Mouse (Mus musculus) hindbrain, embryonic 10.5 days (tissue): ENCODE results near the gene Cd300ld5. TPM values are rescaled to one million over a fixed set of nuclear protein-coding genes. Genes with fewer than 3 reads are reported as not detected.
"Not testable (repeated sequence)": the region's sequence is repeated elsewhere in the genome, so short reads cannot be mapped to it uniquely, and the experiment has no call there.

Source experiments
- DNase-seq: peaks from one replicate; pipeline ENCODE4 v3.0.0-alpha.2; 2017; ENCODE audit warnings: low spot score
- H3K27ac ChIP-seq: fragments of 300-500 bp; sonication (generic); 2 replicates; pipeline ENCODE4 v1.5.1; 2016; ENCODE audit warnings: mild to moderate bottlenecking, moderate library complexity
- H3K27me3 ChIP-seq: fragments of 300-500 bp; sonication (generic); 2 replicates; pipeline ENCODE4 v1.6.1; 2016; ENCODE audit warnings: mild to moderate bottlenecking; ENCODE audit not compliant: poor library complexity, insufficient read depth, severe bottlenecking
- H3K36me3 ChIP-seq: fragments of 300-500 bp; sonication (generic); 2 replicates; pipeline ENCODE4 v1.6.1; 2016; ENCODE audit warnings: mild to moderate bottlenecking, moderate library complexity
- H3K4me1 ChIP-seq: fragments of 300-500 bp; sonication (generic); replicated peaks from 2 replicates; pipeline ENCODE4 v1.6.1; 2016; ENCODE audit warnings: mild to moderate bottlenecking
- H3K4me3 ChIP-seq: fragments of 300-500 bp; sonication (generic); 2 replicates; pipeline ENCODE4 v1.5.1; 2016; ENCODE audit warnings: mild to moderate bottlenecking, moderate library complexity
- H3K9me3 ChIP-seq: fragments of 300-500 bp; sonication (generic); 2 replicates; pipeline ENCODE4 v1.6.1; 2016; ENCODE audit warnings: mild to moderate bottlenecking, moderate library complexity
- WGBS: fragments of 180-500 bp; shearing (Covaris S2); methylation state at CpG from one replicate; pipeline ENCODE4 v1.1.7; 2016; 5-methylcytosine and 5-hydroxymethylcytosine counted together
- polyA plus RNA-seq: library from polyadenylated mRNA; unstranded; fragments of >200 nt; fragmentation: Nextera tagmentation; extraction: Ambion mirVana; gene quantifications from 2 replicates; pipeline ENCODE4 v1.2.1, GENCODE M21; 2016

The Cd300ld5 gene
- polyA plus RNA-seq = not detected in 2 replicates

- H3K4me3 ChIP-seq, H3K27me3 ChIP-seq, H3K36me3 ChIP-seq, H3K4me1 ChIP-seq, H3K27ac ChIP-seq, H3K9me3 ChIP-seq, DNase-seq: not testable (repeated sequence)
- no CpG with 5 or more reads among the region's 6 CpGs for WGBS
Observed at GRCm38 (mm10) chr11:115037669-115038068, at the start of gene Cd300ld5. Cd300ld5 (minus strand) TSS chr11:115037769.

- no peaks in the 10 kb centered on the region for H3K36me3 ChIP-seq
- H3K27ac ChIP-seq = no peak overlapping the region
- H3K4me3 ChIP-seq = no peak overlapping the region
- DNase-seq = no peak
- H3K4me1 ChIP-seq = peaks cover 27% of the 10 kb centered on the region
- 66% methylated on average over 7 of the region's 7 CpGs for WGBS
- H3K27me3 ChIP-seq = peaks cover 43% of the 10 kb centered on the region
- H3K9me3 ChIP-seq = no peaks in the 10 kb centered on the region
Observed at GRCm38 (mm10) chr11:115086213-115086612, 48.6 kb upstream of the Cd300ld5 start.

- WGBS = 54% methylated on average over 8 of the region's 8 CpGs
- no peaks in the 10 kb centered on the region for H3K9me3 ChIP-seq
- no peaks in the 10 kb centered on the region for H3K36me3 ChIP-seq
- no peak for DNase-seq
- no peak overlapping the region for H3K27ac ChIP-seq
- H3K4me3 ChIP-seq = no peak overlapping the region
- peaks cover 31% of the 10 kb centered on the region for H3K27me3 ChIP-seq
- H3K4me1 ChIP-seq = peaks cover 26% of the 10 kb centered on the region
Observed at GRCm38 (mm10) chr11:115085064-115085463, 47.5 kb upstream of the Cd300ld5 start.

- Histone ChIP-seq H3K27ac (no peak overlapping the region), H3K27me3 (peaks cover 30% of the 10 kb centered on the region), H3K4me3 (0 out of 2 replicates have a peak overlapping the region, but pooled peaks have one; percentile 3), H3K4me1 (peaks cover 26% of the 10 kb centered on the region), H3K9me3 (no peaks in the 10 kb centered on the region), H3K36me3 (no peaks in the 10 kb centered on the region)
- no peak for DNase-seq
- 33% methylated on average over 12 of the region's 12 CpGs for WGBS
Observed at GRCm38 (mm10) chr11:115084595-115084994, 47.0 kb upstream of the Cd300ld5 start.

GRCm38 (mm10) chr11:115083376-115084139, 46.0 kb upstream of the Cd300ld5 start:
- peak; percentile 75 for DNase-seq
- Histone ChIP-seq H3K36me3 (no peaks in the 10 kb centered on the region), H3K9me3 (no peaks in the 10 kb centered on the region), H3K27me3 (peaks cover 27% of the 10 kb centered on the region), H3K4me3 (no peak overlapping the region), H3K27ac (0 out of 2 replicates have a peak overlapping the region, but pooled peaks have one; percentile 19), H3K4me1 (peaks cover 22% of the 10 kb centered on the region)
- 50% methylated on average over 18 of the region's 18 CpGs for WGBS

GRCm38 (mm10) chr11:115082196-115082595, 44.6 kb upstream of the Cd300ld5 start:
- no peaks in the 10 kb centered on the region for H3K9me3 ChIP-seq
- no peak for DNase-seq
- no peak overlapping the region for H3K4me3 ChIP-seq
- H3K27me3 ChIP-seq = peaks cover 27% of the 10 kb centered on the region
- no peaks in the 10 kb centered on the region for H3K36me3 ChIP-seq
- 78% methylated on average over 6 of the region's 6 CpGs for WGBS
- H3K4me1 ChIP-seq = peaks cover 22% of the 10 kb centered on the region
- H3K27ac ChIP-seq = no peak overlapping the region

- Histone ChIP-seq H3K27me3 (peaks cover 33% of the 10 kb centered on the region), H3K4me3 (no peak overlapping the region), H3K36me3 (no peaks in the 10 kb centered on the region), H3K27ac (no peak overlapping the region), H3K4me1 (peaks cover 22% of the 10 kb centered on the region), H3K9me3 (no peaks in the 10 kb centered on the region)
- WGBS = 72% methylated on average over 3 of the region's 3 CpGs
- no peak for DNase-seq
Observed at GRCm38 (mm10) chr11:115081373-115081772, 43.8 kb upstream of the Cd300ld5 start.

- 37% methylated on average over 13 of the region's 13 CpGs for WGBS
- H3K36me3 ChIP-seq = no peaks in the 10 kb centered on the region
- peak; percentile 47 for DNase-seq
Observed at GRCm38 (mm10) chr11:115080886-115081285, 43.3 kb upstream of the Cd300ld5 start.

GRCm38 (mm10) chr11:115078680-115079079, 41.1 kb upstream of the Cd300ld5 start:
- Histone ChIP-seq H3K4me3 (no peak overlapping the region), H3K9me3 (no peaks in the 10 kb centered on the region), H3K27ac (no peak overlapping the region), H3K27me3 (peaks cover 41% of the 10 kb centered on the region), H3K4me1 (peaks cover 8% of the 10 kb centered on the region), H3K36me3 (no peaks in the 10 kb centered on the region)
- DNase-seq = no peak
- 87% methylated on average over 5 of the region's 5 CpGs for WGBS

More at GRCm38 (mm10) chr11:115080886-115081285, 43.3 kb upstream of the Cd300ld5 start:
- Histone ChIP-seq H3K27me3 (peaks cover 38% of the 10 kb centered on the region), H3K9me3 (no peaks in the 10 kb centered on the region), H3K27ac (0 out of 2 replicates have a peak overlapping the region, but pooled peaks have one; percentile 16), H3K4me3 (no peak overlapping the region), H3K4me1 (peaks cover 22% of the 10 kb centered on the region)

- Histone ChIP-seq H3K9me3 (no peaks in the 10 kb centered on the region), H3K27ac (no peak overlapping the region), H3K4me3 (no peak overlapping the region), H3K36me3 (no peaks in the 10 kb centered on the region), H3K4me1 (peaks cover 15% of the 10 kb centered on the region), H3K27me3 (peaks cover 48% of the 10 kb centered on the region)
- no peak for DNase-seq
- 95% methylated on average over 1 of the region's 1 CpGs for WGBS
Observed at GRCm38 (mm10) chr11:115077436-115077835, 39.9 kb upstream of the Cd300ld5 start.

GRCm38 (mm10) chr11:115075859-115076258, 38.3 kb upstream of the Cd300ld5 start:
- DNase-seq = no peak
- Histone ChIP-seq H3K36me3 (no peaks in the 10 kb centered on the region), H3K27me3 (peaks cover 46% of the 10 kb centered on the region), H3K9me3 (no peaks in the 10 kb centered on the region), H3K4me1 (peaks cover 30% of the 10 kb centered on the region), H3K27ac (no peak overlapping the region), H3K4me3 (no peak overlapping the region)
- WGBS = 76% methylated on average over 5 of the region's 5 CpGs

- H3K27ac ChIP-seq = no peak overlapping the region
- no peaks in the 10 kb centered on the region for H3K9me3 ChIP-seq
- H3K27me3 ChIP-seq = peaks cover 51% of the 10 kb centered on the region
- no peak for DNase-seq
- H3K36me3 ChIP-seq = no peaks in the 10 kb centered on the region
- WGBS = 83% methylated on average over 7 of the region's 7 CpGs
- H3K4me3 ChIP-seq = no peak overlapping the region
- H3K4me1 ChIP-seq = peaks cover 35% of the 10 kb centered on the region
Observed at GRCm38 (mm10) chr11:115075407-115075806, 37.8 kb upstream of the Cd300ld5 start.

- H3K27me3 ChIP-seq = peaks cover 75% of the 10 kb centered on the region
- H3K9me3 ChIP-seq = no peaks in the 10 kb centered on the region
- H3K4me3 ChIP-seq = no peak overlapping the region
- H3K27ac ChIP-seq = no peak overlapping the region
- H3K4me1 ChIP-seq = peaks cover 41% of the 10 kb centered on the region
- no peaks in the 10 kb centered on the region for H3K36me3 ChIP-seq
- no peak for DNase-seq
- 64% methylated on average over 5 of the region's 5 CpGs for WGBS
Observed at GRCm38 (mm10) chr11:115073002-115073401, 35.4 kb upstream of the Cd300ld5 start.
